Mouse (Mus musculus): Measurements from ENCODE around the gene Hnrnpa1. TPM values are rescaled to one million over a fixed set of nuclear protein-coding genes. Genes with fewer than 3 reads are reported as not detected.

The Hnrnpa1 gene
- polyA plus RNA-seq, 1 experiment: 50.5 TPM

- no peak overlapping the region for H3K4me3 ChIP-seq (ENCODE audit: insufficient read depth, low read depth, low read length)
- H3K4me1 ChIP-seq (ENCODE audit: control insufficient read depth, insufficient read depth, insufficient read length, low read length): no peaks in the 10 kb centered on the region
- H3K27ac ChIP-seq (replicated peaks; ENCODE audit: low read depth, low read length): no peak overlapping the region
These were observed 39.5 kb downstream of the Hnrnpa1 start for GRCm38 (mm10) chr15:103279750-103280149.

- H3K27ac ChIP-seq (replicated peaks; ENCODE audit: low read depth, low read length): no peak overlapping the region
- H3K4me3 ChIP-seq (ENCODE audit: insufficient read depth, low read depth, low read length): no peak overlapping the region
- H3K4me1 ChIP-seq (ENCODE audit: control insufficient read depth, insufficient read depth, insufficient read length, low read length): peaks cover 2% of the 10 kb centered on the region; the same call in 1 of the 2 replicates
These were observed 40.7 kb downstream of the Hnrnpa1 start for GRCm38 (mm10) chr15:103280817-103281464.

GRCm38 (mm10) chr15:103281465-103282205, 41.4 kb downstream of the Hnrnpa1 start:
- Histone ChIP-seq H3K4me1 (ENCODE audit: control insufficient read depth, insufficient read depth, insufficient read length, low read length) (peaks cover 6% of the 10 kb centered on the region; the same call in 1 of the 2 replicates), H3K27ac (replicated peaks; ENCODE audit: low read depth, low read length) (no peak overlapping the region), H3K4me3 (ENCODE audit: insufficient read depth, low read depth, low read length) (no peak overlapping the region)

- H3K27ac ChIP-seq (replicated peaks; ENCODE audit: low read depth, low read length): no peak overlapping the region
- peaks cover 6% of the 10 kb centered on the region; the same call in 1 of the 2 replicates for H3K4me1 ChIP-seq (ENCODE audit: control insufficient read depth, insufficient read depth, insufficient read length, low read length)
- H3K4me3 ChIP-seq (ENCODE audit: insufficient read depth, low read depth, low read length): no peak overlapping the region
These were observed 43.8 kb downstream of the Hnrnpa1 start for GRCm38 (mm10) chr15:103284066-103284465.

GRCm38 (mm10) chr15:103284647-103285046, 44.4 kb downstream of the Hnrnpa1 start:
- no peak overlapping the region for H3K27ac ChIP-seq (replicated peaks; ENCODE audit: low read depth, low read length)
- peaks cover 6% of the 10 kb centered on the region; the same call in 1 of the 2 replicates for H3K4me1 ChIP-seq (ENCODE audit: control insufficient read depth, insufficient read depth, insufficient read length, low read length)
- H3K4me3 ChIP-seq (ENCODE audit: insufficient read depth, low read depth, low read length): no peak overlapping the region

GRCm38 (mm10) chr15:103285778-103286417, 45.7 kb downstream of the Hnrnpa1 start:
- no peak overlapping the region for H3K4me3 ChIP-seq (ENCODE audit: insufficient read depth, low read depth, low read length)
- H3K27ac ChIP-seq (replicated peaks; ENCODE audit: low read depth, low read length): no peak overlapping the region
- peaks cover 6% of the 10 kb centered on the region; the same call in 1 of the 2 replicates for H3K4me1 ChIP-seq (ENCODE audit: control insufficient read depth, insufficient read depth, insufficient read length, low read length)

- H3K4me1 ChIP-seq (ENCODE audit: control insufficient read depth, insufficient read depth, insufficient read length, low read length): peaks cover 6% of the 10 kb centered on the region; the same call in 1 of the 2 replicates
- H3K27ac ChIP-seq (replicated peaks; ENCODE audit: low read depth, low read length): no peak overlapping the region
- no peak overlapping the region for H3K4me3 ChIP-seq (ENCODE audit: insufficient read depth, low read depth, low read length)
These were observed 49.4 kb downstream of the Hnrnpa1 start for GRCm38 (mm10) chr15:103289600-103289999.

GRCm38 (mm10) chr15:103290417-103290816, 50.2 kb downstream of the Hnrnpa1 start:
- H3K4me1 ChIP-seq (ENCODE audit: control insufficient read depth, insufficient read depth, insufficient read length, low read length): peaks cover 4% of the 10 kb centered on the region; the same call in 1 of the 2 replicates
- no peak overlapping the region for H3K4me3 ChIP-seq (ENCODE audit: insufficient read depth, low read depth, low read length)
- no peak overlapping the region for H3K27ac ChIP-seq (replicated peaks; ENCODE audit: low read depth, low read length)

- Histone ChIP-seq H3K4me3 (ENCODE audit: insufficient read depth, low read depth, low read length) (no peak overlapping the region), H3K27ac (replicated peaks; ENCODE audit: low read depth, low read length) (no peak overlapping the region), H3K4me1 (ENCODE audit: control insufficient read depth, insufficient read depth, insufficient read length, low read length) (peaks cover 4% of the 10 kb centered on the region; the same call in 1 of the 2 replicates)
These were observed 50.6 kb downstream of the Hnrnpa1 start for GRCm38 (mm10) chr15:103290843-103291242.

GRCm38 (mm10) chr15:103292673-103293345, 52.6 kb downstream of the Hnrnpa1 start:
- H3K27ac ChIP-seq (replicated peaks; ENCODE audit: low read depth, low read length): no peak overlapping the region
- H3K4me3 ChIP-seq (ENCODE audit: insufficient read depth, low read depth, low read length): no peak overlapping the region
- no peaks in the 10 kb centered on the region for H3K4me1 ChIP-seq (ENCODE audit: control insufficient read depth, insufficient read depth, insufficient read length, low read length)

- H3K4me3 ChIP-seq (ENCODE audit: insufficient read depth, low read depth, low read length): no peak overlapping the region
- no peak overlapping the region for H3K27ac ChIP-seq (replicated peaks; ENCODE audit: low read depth, low read length)
- no peaks in the 10 kb centered on the region for H3K4me1 ChIP-seq (ENCODE audit: control insufficient read depth, insufficient read depth, insufficient read length, low read length)
These were observed 53.1 kb downstream of the Hnrnpa1 start for GRCm38 (mm10) chr15:103293375-103293774.

GRCm38 (mm10) chr15:103294649-103295048, 54.4 kb downstream of the Hnrnpa1 start:
- Histone ChIP-seq H3K4me3 (ENCODE audit: insufficient read depth, low read depth, low read length) (no peak overlapping the region), H3K27ac (replicated peaks; ENCODE audit: low read depth, low read length) (no peak overlapping the region), H3K4me1 (ENCODE audit: control insufficient read depth, insufficient read depth, insufficient read length, low read length) (no peaks in the 10 kb centered on the region)

- no peaks in the 10 kb centered on the region for H3K4me1 ChIP-seq (ENCODE audit: control insufficient read depth, insufficient read depth, insufficient read length, low read length)
- H3K27ac ChIP-seq (replicated peaks; ENCODE audit: low read depth, low read length): no peak overlapping the region; the same call in 1 of the 2 replicates
- no peak overlapping the region for H3K4me3 ChIP-seq (ENCODE audit: insufficient read depth, low read depth, low read length)
These were observed 55.6 kb downstream of the Hnrnpa1 start for GRCm38 (mm10) chr15:103295851-103296250.

All from brown adipose tissue, adult 24 weeks (tissue).